Mouse (Mus musculus) E14TG2a.4 (cell line): ENCODE measurements around the gene Haspin.

Source experiments
- CTCF ChIP-seq: conservative IDR thresholded peaks from 2 replicates; pipeline ENCODE4 v1.5.1; 2014; ENCODE audit warnings: low read length
- NANOG ChIP-seq: IDR thresholded peaks from 2 replicates; pipeline ENCODE4 v1.6.1; 2014; ENCODE audit warnings: borderline replicate concordance, low read length, mixed read lengths
- POU5F1 ChIP-seq: IDR thresholded peaks from 2 replicates; pipeline ENCODE4 v1.6.1; 2014; ENCODE audit warnings: low read length, borderline replicate concordance

GRCm38 (mm10) chr11:73144261-73144681 is 6.2 kb upstream of the Haspin start:
- TF ChIP-seq CTCF (no peak), NANOG (no peak), POU5F1 (no peak)
